Mouse (Mus musculus): ENCODE results near the gene Padi4. TPM values are rescaled to one million over a fixed set of nuclear protein-coding genes. Genes with fewer than 3 reads are reported as not detected.

The Padi4 gene
- total RNA-seq, 2 experiments from 2014 or later = 0.47 TPM; not detected in 1

- peak; percentile 66 for ATAC-seq (replicated peaks; ENCODE audit: low FRiP score, low TSS enrichment, poor library complexity, severe bottlenecking)
Observed at GRCm38 (mm10) chr4:140750328-140750727, 23.7 kb downstream of the Padi4 start.

GRCm38 (mm10) chr4:140747978-140748377 is 26.1 kb downstream of the Padi4 start:
- ATAC-seq (replicated peaks; ENCODE audit: low FRiP score, low TSS enrichment, poor library complexity, severe bottlenecking) = no peak

- ATAC-seq (replicated peaks; ENCODE audit: low FRiP score, low TSS enrichment, poor library complexity, severe bottlenecking) = peak; percentile 64
Observed at GRCm38 (mm10) chr4:140744654-140745053, 29.4 kb downstream of the Padi4 start.

GRCm38 (mm10) chr4:140743086-140743485 is 30.9 kb downstream of the Padi4 start:
- ATAC-seq (replicated peaks; ENCODE audit: low FRiP score, low TSS enrichment, poor library complexity, severe bottlenecking) = no peak

- no peak for ATAC-seq (replicated peaks; ENCODE audit: low FRiP score, low TSS enrichment, poor library complexity, severe bottlenecking)
Observed at GRCm38 (mm10) chr4:140742543-140742942, 31.5 kb downstream of the Padi4 start, which contains the start of gene Padi6. TSS of gene Padi6 (minus strand) at chr4:140742643.

GRCm38 (mm10) chr4:140741401-140741800 is 32.6 kb downstream of the Padi4 start:
- no peak for ATAC-seq (replicated peaks; ENCODE audit: low FRiP score, low TSS enrichment, poor library complexity, severe bottlenecking)

- no peak for ATAC-seq (replicated peaks; ENCODE audit: low FRiP score, low TSS enrichment, poor library complexity, severe bottlenecking)
Observed at GRCm38 (mm10) chr4:140740655-140741054, 33.4 kb downstream of the Padi4 start.

GRCm38 (mm10) chr4:140732871-140733270 is 41.2 kb downstream of the Padi4 start:
- ATAC-seq (replicated peaks; ENCODE audit: low FRiP score, low TSS enrichment, poor library complexity, severe bottlenecking) = no peak

- no peak; the same call in 1 of the 2 replicates for ATAC-seq (replicated peaks; ENCODE audit: low FRiP score, low TSS enrichment, poor library complexity, severe bottlenecking)
Observed at GRCm38 (mm10) chr4:140731654-140732053, 42.4 kb downstream of the Padi4 start.

- no peak for ATAC-seq (replicated peaks; ENCODE audit: low FRiP score, low TSS enrichment, poor library complexity, severe bottlenecking)
Observed at GRCm38 (mm10) chr4:140726907-140727306, 47.1 kb downstream of the Padi4 start.

GRCm38 (mm10) chr4:140724739-140725138 is 49.3 kb downstream of the Padi4 start:
- ATAC-seq (replicated peaks; ENCODE audit: low FRiP score, low TSS enrichment, poor library complexity, severe bottlenecking) = no peak

GRCm38 (mm10) chr4:140723801-140724200 is 50.2 kb downstream of the Padi4 start:
- 0 out of 2 replicates have a peak, but pooled peaks have one; percentile 44 for ATAC-seq (replicated peaks; ENCODE audit: low FRiP score, low TSS enrichment, poor library complexity, severe bottlenecking)

GRCm38 (mm10) chr4:140723192-140723591 is 50.8 kb downstream of the Padi4 start:
- no peak for ATAC-seq (replicated peaks; ENCODE audit: low FRiP score, low TSS enrichment, poor library complexity, severe bottlenecking)

GRCm38 (mm10) chr4:140722710-140723109 is 51.3 kb downstream of the Padi4 start:
- ATAC-seq (replicated peaks; ENCODE audit: low FRiP score, low TSS enrichment, poor library complexity, severe bottlenecking) = no peak

- ATAC-seq (replicated peaks; ENCODE audit: low FRiP score, low TSS enrichment, poor library complexity, severe bottlenecking) = no peak
Observed at GRCm38 (mm10) chr4:140721968-140722490, 52.0 kb downstream of the Padi4 start.

GRCm38 (mm10) chr4:140720091-140720490 is 53.9 kb downstream of the Padi4 start:
- no peak for ATAC-seq (replicated peaks; ENCODE audit: low FRiP score, low TSS enrichment, poor library complexity, severe bottlenecking)

GRCm38 (mm10) chr4:140718436-140718835 is 55.6 kb downstream of the Padi4 start:
- no peak for ATAC-seq (replicated peaks; ENCODE audit: low FRiP score, low TSS enrichment, poor library complexity, severe bottlenecking)

- no peak for ATAC-seq (replicated peaks; ENCODE audit: low FRiP score, low TSS enrichment, poor library complexity, severe bottlenecking)
Observed at GRCm38 (mm10) chr4:140716994-140717393, 57.0 kb downstream of the Padi4 start.

GRCm38 (mm10) chr4:140714586-140714985 is 59.5 kb downstream of the Padi4 start:
- ATAC-seq (replicated peaks; ENCODE audit: low FRiP score, low TSS enrichment, poor library complexity, severe bottlenecking) = no peak

- peak; percentile 60 for ATAC-seq (replicated peaks; ENCODE audit: low FRiP score, low TSS enrichment, poor library complexity, severe bottlenecking)
Observed at GRCm38 (mm10) chr4:140713480-140714365, 60.3 kb downstream of the Padi4 start.

GRCm38 (mm10) chr4:140711360-140711759 is 62.7 kb downstream of the Padi4 start:
- no peak for ATAC-seq (replicated peaks; ENCODE audit: low FRiP score, low TSS enrichment, poor library complexity, severe bottlenecking)

Measured in megakaryocyte-erythroid progenitor cell, adult 5-6 weeks (primary cell).